Mouse (Mus musculus) olfactory bulb, adult 2 months (tissue): ENCODE measurements at regions not wholly inside any gene's neighbourhood (a gene's known extent, or its start where the extent isn't known, plus 50 kb on each side); places are given as distances from the start of the nearest gene placed in this dataset.

Experiments
- CTCF ChIP-seq: fragments of 200-500 bp; IDR thresholded peaks from 2 replicates; pipeline ENCODE4 v1.5.1; 2012; ENCODE audit warnings: low read depth, mild to moderate bottlenecking, low read length, moderate library complexity; ENCODE audit not compliant: insufficient read depth
- POLR2A ChIP-seq: fragments of 200-500 bp; IDR thresholded peaks from 2 replicates; pipeline ENCODE4 v1.6.1; 2012; ENCODE audit warnings: mild to moderate bottlenecking, low read depth, low read length, moderate library complexity; ENCODE audit not compliant: insufficient read depth

DNA sequence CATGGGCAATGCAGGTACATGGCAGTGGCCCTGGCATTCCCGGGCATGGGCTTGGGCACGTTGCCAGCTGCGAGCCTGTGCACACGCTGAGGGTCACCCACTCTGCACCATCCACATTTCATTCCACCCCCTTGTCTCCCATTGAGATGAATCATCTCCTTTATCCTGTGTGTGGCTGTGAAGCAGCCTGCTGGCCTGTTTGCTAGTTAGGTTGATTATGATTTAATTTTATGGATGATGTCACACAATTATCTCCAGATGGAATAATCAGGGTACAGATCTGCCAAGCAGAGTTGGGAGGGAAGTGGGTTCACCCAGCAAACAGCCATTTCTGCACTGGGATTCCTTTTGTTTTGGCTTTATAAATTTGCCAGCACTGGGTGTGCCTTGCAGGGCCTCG lies 314.1 kb upstream of the Tgfbr2 start:
- TF ChIP-seq POLR2A = no peak
- no peak for TF ChIP-seq CTCF
